Mouse (Mus musculus): ENCODE data around the gene Zfp36l2.
"Not testable (repeated sequence)": the region's sequence is repeated elsewhere in the genome, so short reads cannot be mapped to it uniquely, and the experiment has no call there.

Gene Zfp36l2

DNA sequence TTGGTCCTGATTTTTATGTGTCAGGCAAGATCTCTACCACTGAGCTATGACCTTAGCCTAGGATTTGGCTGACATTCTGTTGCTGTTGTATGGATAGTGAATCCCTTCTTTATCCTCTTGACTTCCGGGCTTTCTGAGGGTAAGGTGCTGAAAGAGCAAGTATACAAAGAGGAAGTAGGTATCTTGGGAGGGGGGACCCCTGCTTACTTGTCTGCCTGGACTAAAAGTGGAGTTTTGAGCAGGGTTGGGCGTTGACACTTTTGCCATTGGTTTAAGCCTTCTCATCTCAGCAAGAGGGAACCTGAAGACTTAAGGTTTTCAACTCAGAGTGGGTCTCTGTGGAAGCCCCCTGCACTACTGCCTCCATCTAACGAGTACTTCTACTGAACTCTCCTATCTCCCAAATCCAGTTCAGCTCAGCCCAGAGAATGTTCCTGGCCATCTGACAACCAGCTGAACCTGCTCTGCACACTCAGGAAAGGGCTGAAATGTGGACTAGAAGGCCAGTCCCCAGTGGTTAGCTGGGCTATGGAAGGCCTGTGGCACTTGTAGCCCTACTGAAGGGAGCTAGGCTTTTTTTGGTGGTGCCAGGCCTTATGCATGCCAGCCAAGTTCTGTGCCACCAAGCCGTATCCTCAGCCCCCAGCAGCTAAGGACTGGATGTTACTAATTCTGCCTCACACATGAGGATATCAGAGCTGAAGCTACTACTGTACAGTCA is 6.7 kb upstream of the Zfp36l2 start:
- DNase-seq, result no peak

DNA sequence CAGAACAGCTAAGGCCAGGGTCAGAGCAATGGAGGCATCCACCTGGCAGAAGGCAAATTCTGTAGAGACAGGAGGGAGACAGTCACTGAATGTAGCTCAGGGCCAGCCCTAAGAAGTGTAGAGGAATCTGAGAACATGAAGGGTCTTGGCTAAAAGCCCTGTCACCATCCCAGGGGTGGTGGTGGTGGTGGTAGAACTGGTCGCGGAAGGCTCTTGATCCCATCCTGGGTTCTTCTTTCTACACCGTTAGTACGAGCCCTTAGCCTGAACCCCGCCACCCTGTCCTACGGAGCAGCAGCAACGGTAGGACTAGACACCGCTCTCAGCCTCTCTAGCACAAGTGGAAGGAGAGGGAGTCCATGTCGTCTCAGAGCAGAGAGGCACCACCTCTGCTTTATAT is 5.7 kb upstream of the Zfp36l2 start:
- no peak for DNase-seq

DNA sequence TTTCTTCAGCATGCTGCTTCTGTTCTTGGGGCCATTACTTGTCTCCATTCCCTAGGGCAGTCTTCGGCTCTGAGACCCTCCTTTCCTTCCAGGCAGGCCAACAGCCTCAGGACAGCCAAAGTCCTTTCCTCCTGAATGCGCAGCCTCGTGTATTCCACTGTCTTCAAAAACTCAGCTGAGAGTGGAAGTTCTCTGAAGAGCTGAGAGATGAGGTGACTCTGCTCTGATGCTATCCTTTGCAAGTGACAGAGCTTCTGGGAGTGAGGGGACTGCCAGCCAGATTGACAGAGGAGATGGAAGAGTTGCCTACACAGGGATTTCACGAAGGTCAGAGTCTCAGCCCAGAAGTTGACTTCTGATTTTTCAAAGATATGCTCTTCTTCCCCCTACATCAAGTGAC is 4.2 kb upstream of the Zfp36l2 start:
- DNase-seq, result no peak

DNA sequence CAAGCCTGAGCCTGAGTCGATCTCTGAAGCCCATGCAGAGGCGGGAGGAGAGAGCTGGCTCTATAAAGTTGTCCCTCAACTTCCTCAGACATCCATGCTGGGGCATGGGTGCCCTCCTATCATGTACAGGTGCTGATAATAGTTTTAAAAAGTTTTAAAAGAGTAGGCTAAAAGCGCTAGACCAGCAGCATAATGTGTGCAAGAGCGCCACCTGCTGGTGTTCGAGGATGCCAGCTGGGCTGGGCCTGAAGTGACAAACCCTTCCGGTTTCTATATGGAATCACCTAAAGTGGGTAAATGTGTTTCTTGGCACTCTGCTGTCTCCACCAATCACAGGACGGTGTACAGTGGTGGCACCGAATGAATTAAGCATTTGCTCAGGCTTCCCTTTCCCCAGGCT is 3.1 kb upstream of the Zfp36l2 start:
- peak; percentile 91 for DNase-seq

DNA sequence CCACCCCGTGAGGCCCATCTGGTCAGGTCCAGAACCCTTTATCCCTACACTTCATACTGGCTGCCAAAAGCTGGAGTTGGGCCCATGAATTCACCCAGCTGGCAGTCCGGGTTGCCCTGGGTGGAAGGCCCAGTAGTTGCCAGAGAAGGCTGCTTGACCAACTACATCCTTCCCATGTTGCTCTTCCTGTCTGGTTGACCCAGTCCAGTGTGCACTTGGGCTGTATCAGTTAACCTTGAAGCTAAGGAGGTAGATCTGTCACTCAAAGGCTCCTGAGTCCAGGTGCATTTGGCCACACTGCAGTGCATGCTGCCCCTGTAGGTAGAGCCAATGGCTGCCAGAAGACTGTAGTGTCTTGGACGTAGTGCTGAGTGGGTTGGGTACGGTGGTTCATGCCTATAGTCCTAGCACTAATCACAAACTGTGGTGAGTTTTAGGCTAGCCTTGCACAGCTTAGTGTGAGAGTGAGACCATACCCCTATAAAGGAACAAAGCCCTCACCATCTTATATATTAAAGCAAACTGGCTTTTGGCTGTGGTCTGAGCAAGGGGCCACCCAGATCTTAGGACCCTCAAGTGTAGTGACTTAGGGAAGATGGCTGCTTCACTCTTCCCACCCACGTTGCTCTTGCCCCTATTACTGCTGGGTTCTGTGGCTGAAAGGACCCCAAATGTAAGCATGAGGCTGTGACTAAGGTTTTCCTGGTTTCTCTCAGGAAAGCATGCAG is 1.5 kb upstream of the Zfp36l2 start:
- DNase-seq, result no peak

DNA sequence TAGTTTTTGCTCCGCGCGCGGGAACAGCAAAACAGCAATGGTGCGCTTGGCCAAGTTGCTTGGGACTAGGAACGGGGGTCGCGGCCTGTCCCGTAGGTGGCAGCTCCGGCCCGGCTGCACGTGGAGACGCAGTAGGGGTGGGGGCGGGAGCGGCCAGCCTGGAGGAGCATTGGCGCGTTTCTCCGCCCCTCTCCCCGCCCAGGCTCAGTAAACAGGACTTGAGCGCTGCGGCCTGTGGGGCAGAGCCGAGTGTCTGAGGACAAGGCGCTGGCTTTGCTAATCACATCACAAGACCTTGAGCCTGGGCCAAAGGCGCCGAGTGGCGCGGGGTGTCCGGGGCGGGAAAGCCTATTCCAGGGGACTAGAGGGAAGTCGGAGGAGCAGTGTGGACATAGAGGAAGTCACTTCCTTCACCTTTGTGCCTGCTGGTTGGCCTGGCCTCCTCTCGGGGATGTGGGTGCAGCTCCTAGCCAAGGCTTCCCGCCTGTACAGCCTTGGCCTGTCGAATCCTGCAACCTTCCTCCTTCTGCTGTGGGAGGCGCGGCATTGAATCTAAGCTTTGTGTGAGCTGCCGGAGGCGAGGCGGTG is 721 bp upstream of the Zfp36l2 start:
- peak; percentile 80 for DNase-seq

DNA sequence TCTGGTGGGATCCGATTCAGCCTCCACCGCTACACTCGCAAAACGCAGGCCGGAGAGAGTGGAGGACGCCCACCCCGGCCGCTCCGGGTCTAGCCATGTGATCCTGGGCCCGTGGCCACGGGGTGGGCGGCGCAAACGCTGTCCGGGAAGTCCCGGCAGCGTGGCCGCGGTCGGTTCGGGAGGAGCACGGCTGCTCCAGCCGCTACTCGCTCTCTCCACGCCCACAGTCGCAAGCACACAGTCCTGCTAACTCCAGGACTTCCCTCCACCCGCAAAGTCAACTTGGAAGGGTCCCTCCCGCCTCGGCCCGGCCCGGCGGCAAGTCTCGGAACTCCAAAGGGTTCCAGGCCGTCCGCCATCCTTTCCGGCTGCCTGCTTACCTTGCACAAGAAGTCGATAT is 483 bp downstream of the Zfp36l2 start:
- DNase-seq, result not testable (repeated sequence)

DNA sequence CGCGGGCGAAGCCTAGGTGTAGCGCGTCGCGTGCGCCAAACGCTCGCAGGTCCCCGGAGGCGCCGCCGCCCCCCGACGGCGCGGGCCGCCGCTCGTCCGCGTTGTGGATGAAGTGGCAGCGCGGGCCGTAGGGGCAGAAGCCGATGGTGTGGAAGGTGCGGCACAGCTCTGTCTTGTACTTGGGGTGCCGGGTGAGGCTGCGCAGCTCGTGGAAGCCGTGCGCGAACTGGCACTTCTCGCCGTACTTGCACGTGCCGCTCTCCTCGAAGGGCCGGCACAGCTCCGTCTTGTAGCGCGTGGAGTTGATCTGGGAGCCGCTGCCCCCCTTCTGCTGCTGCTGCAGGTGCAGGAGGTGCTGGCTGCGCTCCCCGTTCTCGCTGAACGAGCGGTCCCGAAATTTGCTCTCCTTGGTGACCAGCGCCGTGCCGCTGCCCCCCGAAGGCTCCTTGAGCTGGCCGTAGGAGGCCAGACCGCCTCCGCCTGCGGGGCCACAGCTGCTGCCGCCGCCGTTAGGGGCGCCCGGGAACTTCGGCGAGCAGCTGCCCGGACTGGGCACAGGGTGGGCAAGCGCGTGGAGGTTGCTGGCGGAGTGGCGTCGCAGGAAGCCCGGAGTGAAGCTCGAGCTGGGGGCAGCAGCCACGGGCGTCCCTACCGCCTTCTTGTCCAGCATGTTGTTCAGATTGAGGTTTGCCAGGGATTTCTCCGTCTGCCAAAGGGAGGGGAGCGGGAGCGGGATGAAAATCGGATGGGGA is 1.1 kb downstream of the Zfp36l2 start:
- DNase-seq, result peak; percentile 79

DNA sequence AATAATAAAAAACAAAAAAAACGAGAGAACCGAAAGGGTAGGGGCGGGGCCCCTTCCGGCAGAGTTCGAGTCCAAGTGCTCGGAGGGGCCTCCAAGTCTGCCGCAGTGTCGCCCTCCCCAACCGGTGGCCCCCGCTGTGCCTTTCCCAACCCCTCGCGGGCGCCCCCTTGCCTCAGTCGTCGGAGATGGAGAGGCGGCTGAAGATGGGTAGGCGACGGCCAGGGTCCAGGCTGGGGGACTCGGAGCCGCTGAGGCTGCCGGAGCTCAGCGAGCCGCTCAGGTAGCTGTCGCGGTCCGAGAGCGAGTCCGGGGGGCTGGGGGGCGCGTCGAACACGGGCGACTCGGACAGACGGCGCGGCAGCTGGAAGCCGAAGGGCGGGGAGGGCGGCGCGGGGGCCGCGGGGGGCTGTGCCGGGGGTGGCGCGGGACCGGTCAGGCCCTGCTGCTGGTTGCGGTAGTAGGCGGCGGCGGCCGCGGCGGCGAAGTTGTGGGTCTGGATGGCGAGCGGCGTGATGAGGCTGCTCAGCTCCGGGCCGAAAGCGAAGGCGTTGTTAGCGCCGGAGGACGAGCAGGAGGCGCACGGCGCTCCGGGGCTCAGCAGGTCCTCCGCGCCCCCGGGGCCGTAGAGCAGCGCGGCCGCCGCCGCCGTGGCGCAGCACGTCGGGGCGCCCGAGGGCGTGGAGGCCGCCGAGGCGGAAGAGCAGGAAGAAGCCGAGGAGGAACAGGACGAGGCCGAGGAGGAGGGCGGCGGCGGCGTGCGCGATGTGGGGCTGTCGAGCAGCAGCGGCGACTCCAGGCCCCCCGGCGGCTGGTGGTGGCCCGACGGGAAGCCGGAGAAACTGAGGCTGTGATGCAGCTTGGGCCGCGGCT is 1.9 kb downstream of the Zfp36l2 start:
- peak; percentile 95 for DNase-seq

DNA sequence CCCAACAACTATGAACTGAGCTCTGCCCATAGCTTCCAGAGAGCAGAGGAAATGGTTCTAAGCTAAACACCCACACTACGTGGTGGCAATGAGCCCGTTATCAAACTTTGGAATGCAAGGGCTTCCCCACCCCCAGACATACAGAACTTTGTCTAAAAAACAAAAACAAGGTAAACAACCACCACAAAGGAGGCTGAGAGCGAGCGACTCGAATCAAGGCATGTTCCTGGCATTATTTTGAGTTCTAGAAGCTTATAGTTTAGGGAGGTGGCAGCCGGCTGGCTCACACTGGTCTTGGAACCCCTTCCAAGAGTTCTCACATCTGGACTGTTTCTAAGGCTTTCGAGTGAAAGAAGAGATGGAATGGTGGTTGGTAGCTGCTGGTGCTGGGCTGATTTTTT is 2.7 kb downstream of the Zfp36l2 start:
- DNase-seq, result peak; percentile 65

DNA sequence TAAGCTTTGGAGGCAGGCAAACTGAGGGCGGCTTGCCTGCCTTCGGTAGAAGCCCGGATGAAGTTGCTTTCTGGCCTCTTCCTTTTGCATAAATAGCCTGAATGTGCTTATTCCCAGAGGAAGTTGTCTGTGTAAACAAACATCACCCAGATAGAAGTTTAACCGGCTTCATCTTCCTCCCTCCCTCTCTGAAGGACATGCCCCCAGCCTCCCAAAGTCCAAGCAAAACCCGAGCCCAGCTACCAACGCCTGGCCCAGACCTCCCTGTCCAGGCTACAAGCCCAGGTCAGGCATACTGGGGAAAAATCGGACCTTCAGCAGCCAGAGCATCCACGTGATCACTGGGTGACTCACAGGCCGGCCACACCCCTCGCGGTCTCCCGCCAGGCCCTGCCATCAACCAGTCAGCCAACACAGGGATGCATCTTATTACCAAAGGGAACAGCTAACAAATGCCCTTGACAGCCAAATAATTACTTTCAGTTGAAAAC is 4.4 kb downstream of the Zfp36l2 start:
- peak; percentile 70 for DNase-seq

DNA sequence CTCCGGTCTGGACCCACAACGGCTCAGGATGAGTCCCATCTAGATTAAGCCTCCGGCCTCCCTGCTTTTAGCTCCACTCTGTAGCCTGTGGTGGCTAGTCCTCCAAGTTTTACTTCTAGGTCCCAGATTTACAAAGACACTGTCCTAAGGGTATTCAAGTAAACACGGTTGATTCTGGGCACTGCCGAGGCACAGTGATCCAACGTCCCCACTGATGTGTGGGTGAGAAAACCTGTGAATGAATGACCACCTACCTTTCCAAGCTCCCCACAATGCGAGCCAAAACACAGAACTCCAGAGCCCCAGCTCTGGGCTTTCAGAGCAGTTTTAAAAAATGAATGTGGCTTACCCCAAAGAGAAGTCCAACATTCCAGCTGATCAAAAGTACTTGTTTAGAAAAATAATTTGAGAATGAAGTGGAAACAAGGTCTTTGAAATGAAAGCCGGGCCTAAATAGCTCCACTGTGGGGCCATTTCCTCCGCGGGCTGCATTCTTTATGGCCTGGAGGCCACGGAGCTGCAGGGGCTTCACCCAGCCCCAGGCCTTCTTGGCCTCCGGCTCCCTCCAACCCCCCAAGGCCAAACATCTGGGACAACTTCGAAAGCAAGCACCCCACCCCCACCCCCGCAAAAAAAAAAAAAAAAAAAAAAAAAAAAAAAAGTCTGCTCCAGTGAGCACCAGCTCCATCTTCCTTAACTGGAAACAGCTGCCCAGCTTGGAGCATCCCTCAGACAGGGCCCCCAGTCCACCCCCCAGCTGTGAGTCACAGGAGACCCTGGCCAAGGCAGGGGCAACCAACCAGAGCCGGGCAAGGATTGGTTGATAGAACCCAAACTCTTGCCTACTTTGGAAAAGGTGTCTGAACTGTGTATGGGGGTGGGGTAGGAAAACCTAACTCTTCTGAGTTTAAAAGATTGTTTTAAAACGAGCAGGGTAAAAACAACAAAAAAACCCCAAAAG is 5.2 kb downstream of the Zfp36l2 start:
- peak; percentile 56 for DNase-seq

DNA sequence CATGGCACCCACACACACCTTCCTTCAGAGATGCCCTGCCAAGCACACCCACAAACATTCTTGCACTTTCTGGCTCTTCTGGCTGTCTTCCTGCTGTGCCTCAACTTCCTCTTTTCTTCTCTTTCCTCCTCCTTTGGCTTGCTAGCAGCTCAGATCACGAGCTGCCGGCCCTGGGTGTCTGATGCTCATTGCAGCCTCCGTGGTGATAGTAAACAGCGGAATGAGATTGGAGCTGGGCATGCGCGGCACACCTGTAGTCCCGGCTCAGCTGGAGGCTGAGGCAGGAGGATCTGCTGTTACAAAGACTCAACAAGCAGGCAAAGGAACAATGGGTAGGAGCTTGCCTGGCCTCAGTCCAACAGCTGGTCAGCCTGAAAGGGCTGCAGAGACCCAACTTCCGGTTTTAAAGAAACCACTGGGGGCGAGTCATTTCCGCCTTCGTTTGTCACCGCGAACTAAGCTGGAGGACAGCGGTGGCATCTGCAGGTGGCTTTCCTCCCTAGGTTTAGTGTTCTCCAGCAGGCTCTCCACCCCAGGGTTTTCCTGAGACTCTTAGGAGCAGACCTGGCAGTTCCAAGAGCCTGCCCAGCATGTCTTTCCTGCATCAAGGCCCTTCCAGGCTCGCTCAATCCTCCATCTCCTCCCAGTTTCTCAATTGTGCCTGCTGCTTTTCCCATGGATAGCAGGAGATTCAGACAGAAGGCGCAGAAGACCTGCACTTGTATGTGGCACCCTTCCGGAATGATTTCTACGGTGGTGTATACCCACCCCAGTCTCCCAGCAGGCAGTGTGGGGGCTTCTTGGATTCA is 6.0 kb downstream of the Zfp36l2 start:
- DNase-seq, result peak; percentile 80

DNA sequence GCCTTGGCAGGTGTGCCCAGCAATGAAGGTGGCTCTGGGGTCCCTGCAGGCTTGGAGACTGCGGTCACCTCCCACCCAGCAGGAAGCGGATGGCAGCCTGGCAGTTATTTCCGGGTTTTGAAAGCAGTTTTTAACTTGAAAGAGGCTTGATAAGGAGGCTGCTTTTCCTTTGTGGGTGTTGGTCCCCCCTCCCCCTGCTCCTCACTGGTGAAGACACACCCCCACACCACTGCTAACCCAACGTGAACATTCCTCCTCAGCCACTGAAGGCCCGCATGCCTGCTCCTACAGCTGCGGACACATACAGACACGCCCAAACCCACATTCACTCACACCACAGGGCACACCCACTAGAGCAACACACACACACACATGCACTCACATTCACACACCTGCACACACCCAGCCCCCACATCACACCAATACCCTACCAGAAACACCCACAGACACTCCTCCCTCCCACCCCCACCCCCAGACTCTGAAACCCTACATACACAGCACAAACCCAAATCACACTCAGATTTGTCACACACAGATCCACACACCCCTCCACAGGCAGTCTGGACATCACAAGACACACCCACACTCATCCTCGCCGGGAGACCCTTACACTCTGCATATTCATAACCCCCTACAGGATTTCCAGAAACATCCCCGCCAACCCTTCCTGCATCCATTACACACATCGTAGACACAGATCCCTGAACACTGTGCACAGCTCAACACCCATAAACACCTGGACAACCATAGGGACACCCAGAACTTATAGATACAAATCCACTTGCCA is 6.8 kb downstream of the Zfp36l2 start:
- DNase-seq, result peak; percentile 90

DNA sequence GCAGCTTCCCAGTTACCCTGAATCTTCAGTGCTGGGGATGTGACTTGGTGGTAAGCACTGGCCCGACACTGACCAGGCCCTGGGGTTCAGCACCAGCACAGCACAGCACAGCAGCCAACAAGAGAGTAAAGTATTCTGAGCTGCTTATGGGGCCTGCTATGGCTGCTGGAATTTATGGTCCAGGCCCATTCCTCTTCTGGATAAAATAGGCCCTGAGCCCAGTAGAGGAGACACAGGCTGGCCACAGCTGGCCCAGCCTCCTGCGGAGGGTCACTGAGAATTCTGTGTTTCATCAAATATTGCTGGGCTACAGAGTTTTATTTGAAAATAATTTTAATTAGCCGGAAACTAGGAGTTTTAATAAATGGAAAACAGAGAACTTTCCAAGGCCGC is 7.8 kb downstream of the Zfp36l2 start:
- no peak for DNase-seq

DNA sequence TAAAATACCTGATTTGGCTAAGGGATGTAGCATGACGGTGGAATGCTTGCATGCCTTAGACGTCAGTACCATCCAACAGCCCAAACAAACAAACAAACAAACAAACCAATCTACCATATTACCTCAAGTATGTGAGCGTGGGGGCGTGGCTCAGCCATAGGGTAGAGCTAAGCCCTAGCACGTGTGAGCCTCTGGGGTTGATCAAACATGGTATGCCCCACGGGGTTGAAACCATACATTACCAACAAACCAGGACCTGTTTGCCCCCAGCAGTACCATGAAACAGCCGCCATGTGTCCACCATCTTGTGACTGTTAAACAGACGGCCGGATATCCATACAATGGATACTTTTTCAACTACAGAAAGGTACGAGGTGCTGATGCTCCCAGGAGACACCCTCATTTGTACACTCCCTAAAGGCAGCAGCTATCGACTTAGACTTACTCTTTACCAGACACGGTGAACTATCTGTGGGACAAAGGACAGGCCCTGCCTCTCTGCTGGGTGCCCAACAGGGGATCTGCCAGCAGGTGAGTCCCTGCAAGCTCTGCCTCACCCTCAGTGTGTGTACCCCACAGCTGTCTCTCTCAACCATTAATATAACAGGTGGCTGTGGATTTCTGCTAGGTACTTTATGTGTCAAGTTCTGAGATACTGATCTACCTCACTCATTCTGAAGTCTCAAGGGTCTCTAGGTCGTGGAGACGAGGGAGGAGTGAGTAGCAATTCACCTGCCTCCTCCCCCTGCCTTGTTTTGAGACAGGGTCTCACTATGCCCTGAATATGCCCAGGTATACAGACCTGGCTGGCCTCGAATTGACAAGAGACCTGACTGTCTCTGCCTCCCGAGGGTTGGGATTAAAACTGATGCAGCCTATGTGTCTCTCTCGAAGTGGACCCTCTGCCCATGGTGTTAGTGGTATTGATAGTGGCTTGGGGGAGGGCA is 8.4 kb downstream of the Zfp36l2 start:
- peak; percentile 52 for DNase-seq

DNA sequence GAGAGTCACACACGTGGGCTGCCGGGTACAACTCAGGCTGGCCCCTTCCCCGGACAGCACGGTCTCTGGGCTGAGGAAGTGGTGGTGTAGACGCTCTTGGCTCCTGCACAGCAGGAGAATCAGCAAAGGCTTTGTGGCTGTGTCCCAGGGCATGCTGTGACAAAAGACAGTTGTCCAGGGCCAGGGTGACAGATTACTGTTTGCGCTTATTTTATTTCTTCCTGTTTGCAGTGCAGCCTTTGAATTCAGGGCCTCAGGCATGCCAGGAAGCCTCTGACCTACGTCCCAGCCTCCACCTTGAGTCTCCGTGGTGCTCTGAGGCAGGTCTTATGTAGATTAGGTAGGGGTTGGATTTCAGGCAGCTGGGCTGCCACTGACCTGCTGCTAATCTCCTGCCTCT is 10.3 kb downstream of the Zfp36l2 start:
- DNase-seq, result peak; percentile 36

DNA sequence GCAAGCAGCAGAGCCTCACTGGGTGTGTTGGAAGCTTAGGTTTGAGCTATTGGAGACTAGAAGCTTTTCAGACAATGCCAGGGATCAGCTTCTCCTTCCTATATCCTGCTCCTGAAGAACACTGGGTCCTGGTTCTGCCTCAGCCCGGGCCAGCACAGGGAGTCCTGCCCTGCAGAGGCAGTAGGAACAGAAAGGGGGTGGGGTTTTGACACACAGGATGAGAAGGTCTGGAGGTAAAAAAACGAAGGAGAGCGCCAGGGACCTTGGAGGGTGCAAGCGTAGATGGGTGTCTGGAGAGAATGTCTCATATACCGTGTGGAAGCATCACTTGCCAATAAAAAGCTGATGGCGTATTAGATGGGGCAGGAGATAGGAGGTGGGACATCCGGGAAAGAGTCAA is 11.3 kb downstream of the Zfp36l2 start:
- peak; percentile 1 for DNase-seq
